Mouse (Mus musculus) erythroblast, embryonic 14.5 days (primary cell): Measurements from ENCODE around the gene Cbln1.

Experiments
- GATA1 ChIP-seq: IDR thresholded peaks from 2 replicates; pipeline ENCODE4 v1.6.1; 2012; ENCODE audit warnings: low read length, inconsistent platforms, mixed read lengths
- TAL1 ChIP-seq: IDR thresholded peaks from 3 replicates; pipeline ENCODE4 v1.6.1; 2012; ENCODE audit warnings: low read length, inconsistent platforms, mixed read lengths

DNA sequence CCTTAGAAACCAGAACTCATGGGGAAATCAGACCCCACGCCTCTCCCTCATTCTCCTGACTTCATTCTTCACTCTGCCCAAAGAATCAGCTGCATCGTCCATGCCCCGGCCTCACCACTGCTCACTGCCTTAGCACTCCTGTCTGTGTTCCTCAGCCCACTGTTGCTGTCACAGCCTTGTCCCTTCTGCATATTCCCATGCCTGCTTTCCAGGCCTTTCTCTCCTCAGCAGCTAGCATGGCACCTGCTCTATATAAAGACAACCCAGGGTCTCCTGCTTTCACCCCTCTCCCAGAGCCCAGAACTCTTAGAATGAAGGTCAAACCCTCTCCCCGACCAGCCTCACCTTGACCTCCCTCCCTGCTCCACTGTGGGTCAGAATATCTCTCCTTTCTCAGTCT, 15.5 kb downstream of the Cbln1 start:
- TF ChIP-seq GATA1 (no peak), TAL1 (no peak)
